Mouse (Mus musculus) heart, postnatal 0 days (tissue): Measurements from ENCODE around the gene Dlg3. TPM values are rescaled to one million over a fixed set of nuclear protein-coding genes. Genes with fewer than 3 reads are reported as not detected.
A peak's percentile ranks its signal among the peaks of the same experiment; 100 is the strongest.

Experiments used
- ATAC-seq: fragments of 200-750 bp; cut with Nextera tagmentation; 2 replicates; pipeline ENCODE4 v1.8.0; 2017; ENCODE audit warnings: low read depth, moderate number of reproducible peaks, moderate library complexity; ENCODE audit not compliant: insufficient read depth
- DNase-seq: peaks from one replicate; pipeline ENCODE4 v3.0.0-alpha.2; 2016; ENCODE audit warnings: low spot score
- H3K27ac ChIP-seq: fragments of 300-500 bp; sonication (generic); 2 replicates; pipeline ENCODE4 v1.5.1; 2014; ENCODE audit warnings: low read depth, mild to moderate bottlenecking
- H3K27me3 ChIP-seq: fragments of 300-500 bp; sonication (generic); 2 replicates; pipeline ENCODE4 v1.6.1; 2014; ENCODE audit warnings: low read length, mixed read lengths; ENCODE audit not compliant: control insufficient read depth, insufficient read depth
- H3K36me3 ChIP-seq: fragments of 300-500 bp; sonication (generic); replicated peaks from 2 replicates; pipeline ENCODE4 v1.6.1; 2014; ENCODE audit warnings: low read length, mixed read lengths; ENCODE audit not compliant: control insufficient read depth, insufficient read depth
- H3K4me1 ChIP-seq: fragments of 300-500 bp; sonication (generic); 2 replicates; pipeline ENCODE4 v1.6.1; 2014; ENCODE audit warnings: antibody characterized with exemption; ENCODE audit not compliant: control insufficient read depth, insufficient read depth
- H3K4me2 ChIP-seq: fragments of 300-500 bp; sonication (generic); 2 replicates; pipeline ENCODE4 v1.6.1; 2014; ENCODE audit warnings: low read depth, mild to moderate bottlenecking, low read length, moderate library complexity
- H3K4me3 ChIP-seq: fragments of 300-500 bp; sonication (generic); 2 replicates; pipeline ENCODE4 v1.5.1; 2014; ENCODE audit warnings: low read depth, low read length
- H3K9ac ChIP-seq: fragments of 300-500 bp; sonication (generic); replicated peaks from 2 replicates; pipeline ENCODE4 v1.6.1; 2014; ENCODE audit warnings: low read depth, low read length, mixed read lengths
- H3K9me3 ChIP-seq: fragments of 300-500 bp; sonication (generic); replicated peaks from 2 replicates; pipeline ENCODE4 v1.6.1; 2016; ENCODE audit warnings: low read length; ENCODE audit not compliant: control insufficient read depth
- CTCF ChIP-seq: IDR thresholded peaks from 2 replicates; pipeline ENCODE4 v1.5.1; 2016; ENCODE audit warnings: antibody characterized with exemption, control low read depth, low read depth
- EP300 ChIP-seq: IDR thresholded peaks from 2 replicates; pipeline ENCODE4 v1.6.1; 2016; ENCODE audit warnings: antibody characterized with exemption, low read depth
- WGBS: fragments of 180-500 bp; shearing (Covaris S2); extraction: QIAGEN DNeasy Blood & Tissue Kit; methylation state at CpG from one replicate; pipeline ENCODE4 v1.1.7; 2014; 5-methylcytosine and 5-hydroxymethylcytosine counted together
- polyA plus RNA-seq: library from polyadenylated mRNA; unstranded; fragments of >200 nt; fragmentation: Nextera tagmentation; extraction: Ambion mirVana; gene quantifications from 2 replicates; pipeline ENCODE4 v1.2.1, GENCODE M21; 2015
- total RNA-seq: library from RNA; depleted of rRNA; stranded (reverse); fragments of >200 nt; gene quantifications from 2 replicates; pipeline ENCODE4 v1.2.3, GENCODE M21; 2014; ENCODE audit warnings: low replicate concordance

The Dlg3 gene
- total and polyA plus RNA-seq, 2 experiments from 2014 or later: 0.52 to 14.6 TPM

- DNase-seq (peak; percentile 52), ATAC-seq (peak; percentile 81)
- Histone ChIP-seq H3K4me2 (peak overlapping the region; percentile 63), H3K9ac (no peak overlapping the region), H3K27me3 (no peaks in the 10 kb centered on the region), H3K4me3 (peak overlapping the region; percentile 33), H3K36me3 (no peaks in the 10 kb centered on the region), H3K4me1 (no peaks in the 10 kb centered on the region), H3K9me3 (0 out of 2 replicates have a peak, but pooled peaks cover 3% of the 10 kb centered on the region), H3K27ac (no peak overlapping the region)
- 14% methylated on average over 14 of the region's 14 CpGs for WGBS
- no peak for TF ChIP-seq EP300
- peak; percentile 59 for TF ChIP-seq CTCF
Observed at GRCm38 (mm10) chrX:100738918-100739317, 28.6 kb upstream of the Dlg3 start.

DNA sequence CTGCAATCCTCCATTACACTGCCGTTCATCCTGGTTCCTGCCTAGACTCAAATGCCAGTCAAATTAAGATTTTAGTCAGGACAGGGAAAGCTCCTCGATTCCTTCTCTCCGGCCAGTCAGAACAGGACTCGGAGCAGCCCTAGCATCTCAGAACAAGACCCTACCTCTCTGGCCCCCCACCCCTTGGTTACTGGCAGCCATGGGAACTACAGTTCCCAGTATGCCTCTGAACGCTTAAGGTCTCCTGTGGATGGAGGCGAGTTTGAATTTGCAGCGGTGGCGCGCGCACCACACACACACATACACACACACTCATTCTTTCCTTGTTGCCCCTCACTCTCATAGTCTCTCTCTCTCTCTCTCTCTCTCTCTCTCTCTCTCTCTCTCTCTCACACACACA is 28.1 kb upstream of the Dlg3 start:
- WGBS: 32% methylated on average over 10 of the region's 10 CpGs
- TF ChIP-seq EP300 (no peak), CTCF (no peak)
- Histone ChIP-seq H3K27ac (no peak overlapping the region), H3K4me3 (peak overlapping the region; percentile 33), H3K9me3 (0 out of 2 replicates have a peak, but pooled peaks cover 3% of the 10 kb centered on the region), H3K27me3 (no peaks in the 10 kb centered on the region), H3K4me2 (peak overlapping the region; percentile 63), H3K36me3 (no peaks in the 10 kb centered on the region), H3K9ac (no peak overlapping the region), H3K4me1 (no peaks in the 10 kb centered on the region)
- DNase-seq (no peak), ATAC-seq (no peak)

DNA sequence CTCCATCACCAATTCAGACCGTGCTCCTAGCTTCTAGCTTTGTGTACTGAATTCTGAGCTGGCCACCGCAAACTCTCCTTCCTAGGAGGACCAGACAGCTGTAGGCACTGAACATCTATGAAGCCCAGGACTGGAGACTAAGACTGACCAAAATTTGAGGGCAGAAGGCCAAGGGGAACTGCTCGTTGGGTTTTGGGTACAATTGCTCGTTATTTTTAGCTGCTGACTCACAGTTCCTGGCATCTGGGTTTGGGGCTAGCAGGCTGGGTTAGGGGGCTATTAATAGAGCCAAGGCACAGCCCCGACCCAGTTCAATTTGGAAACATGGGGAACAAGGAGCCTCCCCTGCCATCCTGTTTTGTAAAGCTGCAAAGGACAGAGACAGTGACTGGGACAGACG is 26.7 kb upstream of the Dlg3 start:
- no peaks in the 10 kb centered on the region for H3K27me3 ChIP-seq
- DNase-seq: peak; percentile 35
- H3K4me1 ChIP-seq: no peaks in the 10 kb centered on the region
- H3K4me3 ChIP-seq: peak overlapping the region; percentile 21
- peak overlapping the region; percentile 82 for H3K27ac ChIP-seq
- H3K4me2 ChIP-seq: peak overlapping the region; percentile 51
- H3K36me3 ChIP-seq: no peaks in the 10 kb centered on the region
- WGBS: 28% methylated on average over 6 of the region's 6 CpGs
- no peak overlapping the region for H3K9ac ChIP-seq
- H3K9me3 ChIP-seq: 0 out of 2 replicates have a peak, but pooled peaks cover 3% of the 10 kb centered on the region
- ATAC-seq: peak; percentile 68
- TF ChIP-seq CTCF (no peak), EP300 (no peak)

- peak; percentile 69 for ATAC-seq
- WGBS: 13% methylated on average over 10 of the region's 10 CpGs
- peak overlapping the region; percentile 51; the same call in 1 of the 2 replicates for H3K4me2 ChIP-seq
Observed at GRCm38 (mm10) chrX:100741940-100742339, 25.6 kb upstream of the Dlg3 start.

DNA sequence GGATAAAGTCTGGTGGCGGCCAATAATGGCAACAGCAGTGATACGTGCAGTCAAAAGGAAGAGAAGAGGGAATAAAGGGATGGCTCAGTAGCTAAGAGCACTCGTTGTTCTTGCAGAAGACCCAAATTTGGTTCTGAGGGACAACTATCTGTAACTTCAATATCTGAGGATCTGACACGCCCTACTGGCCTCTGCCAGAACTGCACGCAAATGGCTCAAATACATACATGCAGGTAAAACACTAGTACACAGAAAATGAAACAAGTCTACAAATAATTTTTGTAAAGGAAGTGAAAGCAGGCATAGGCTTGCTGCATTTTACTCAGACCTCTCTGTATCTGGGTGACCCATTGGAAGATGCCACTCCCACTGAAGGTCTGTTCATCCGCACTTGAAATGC is 1.7 kb upstream of the Dlg3 start:
- Histone ChIP-seq H3K9me3 (no peaks in the 10 kb centered on the region), H3K36me3 (no peaks in the 10 kb centered on the region), H3K4me1 (no peaks in the 10 kb centered on the region), H3K4me3 (no peak overlapping the region), H3K9ac (no peak overlapping the region), H3K27me3 (no peaks in the 10 kb centered on the region), H3K4me2 (no peak overlapping the region), H3K27ac (no peak overlapping the region)
- no peak for DNase-seq
- no peak for ATAC-seq
- 82% methylated on average over 6 of the region's 6 CpGs for WGBS
- no peak for TF ChIP-seq CTCF
- TF ChIP-seq EP300: no peak

More at GRCm38 (mm10) chrX:100741940-100742339, 25.6 kb upstream of the Dlg3 start:
- Histone ChIP-seq H3K36me3 (no peaks in the 10 kb centered on the region), H3K27me3 (no peaks in the 10 kb centered on the region), H3K9ac (no peak overlapping the region), H3K4me1 (no peaks in the 10 kb centered on the region), H3K27ac (peak overlapping the region; percentile 82; the same call in 1 of the 2 replicates), H3K9me3 (0 out of 2 replicates have a peak, but pooled peaks cover 3% of the 10 kb centered on the region), H3K4me3 (no peak overlapping the region)
- peak; percentile 66 for DNase-seq
- TF ChIP-seq EP300 (no peak), CTCF (peak; percentile 65)
